Mouse (Mus musculus): ENCODE data around the gene Gm26938.

Gene Gm26938

DNA sequence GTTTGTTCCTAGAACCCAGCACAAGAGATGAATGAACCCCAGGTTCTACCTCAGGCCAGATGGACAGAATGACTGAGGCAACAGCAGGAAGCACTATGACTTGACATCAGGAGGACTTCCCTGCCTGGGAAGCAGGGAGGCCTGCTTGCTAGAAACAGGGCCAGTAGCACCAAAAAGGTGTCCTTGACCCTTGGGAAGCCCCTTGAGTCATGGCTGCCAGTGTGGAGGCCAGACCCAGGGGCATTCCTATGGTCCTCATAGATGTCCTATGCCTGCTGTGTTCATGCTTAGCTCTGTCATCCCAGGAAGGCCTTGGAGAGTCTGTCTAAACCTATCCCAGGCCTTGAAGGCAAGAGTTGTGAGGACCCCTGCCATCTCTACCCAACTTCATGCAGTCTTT, 9.8 kb downstream of the Gm26938 start:
- DNase-seq (ENCODE audit: low read depth, low spot score): no peak

DNA sequence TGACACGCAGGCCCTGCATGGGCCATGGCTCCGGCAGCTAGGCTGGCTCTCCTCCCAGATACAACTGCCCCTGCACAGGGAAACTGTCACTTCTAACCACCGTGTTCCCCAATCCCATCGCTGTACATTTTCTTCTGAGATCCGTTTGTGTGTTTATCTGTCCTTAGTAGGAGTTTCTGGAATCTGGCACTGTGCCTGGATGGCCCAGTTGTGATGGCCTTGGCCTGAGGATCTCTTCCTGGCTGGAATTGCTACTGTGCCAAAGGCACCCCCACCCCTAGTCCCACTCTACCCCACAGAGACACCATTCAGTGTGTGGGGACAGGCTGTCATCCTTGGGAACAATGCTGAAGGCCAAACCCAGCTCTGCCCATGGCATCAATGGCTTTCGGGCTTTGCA, 10.2 kb downstream of the Gm26938 start:
- DNase-seq (ENCODE audit: low read depth, low spot score): no peak

DNA sequence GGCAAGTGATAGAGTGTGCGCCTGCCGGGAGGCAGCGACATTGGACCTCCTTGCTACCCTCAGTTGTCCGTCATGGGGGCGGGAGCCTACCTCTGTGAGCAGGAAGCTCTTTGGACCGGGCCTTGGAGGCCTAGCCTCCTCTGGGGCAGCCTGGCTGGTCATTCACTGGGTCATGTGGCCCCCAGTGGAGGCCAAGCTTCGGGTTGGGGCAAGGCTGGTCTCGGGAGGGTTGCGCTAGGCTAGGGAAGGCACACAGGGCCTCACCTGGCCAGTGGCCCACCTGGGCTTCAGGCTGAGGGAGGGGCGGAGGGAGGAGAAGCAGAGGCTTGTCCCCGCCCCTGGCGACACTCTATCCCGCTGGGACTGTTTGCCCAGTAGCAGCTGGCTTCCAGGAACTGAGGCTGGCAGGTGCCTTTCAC, 12.2 kb downstream of the Gm26938 start:
- DNase-seq (ENCODE audit: low read depth, low spot score): no peak

DNA sequence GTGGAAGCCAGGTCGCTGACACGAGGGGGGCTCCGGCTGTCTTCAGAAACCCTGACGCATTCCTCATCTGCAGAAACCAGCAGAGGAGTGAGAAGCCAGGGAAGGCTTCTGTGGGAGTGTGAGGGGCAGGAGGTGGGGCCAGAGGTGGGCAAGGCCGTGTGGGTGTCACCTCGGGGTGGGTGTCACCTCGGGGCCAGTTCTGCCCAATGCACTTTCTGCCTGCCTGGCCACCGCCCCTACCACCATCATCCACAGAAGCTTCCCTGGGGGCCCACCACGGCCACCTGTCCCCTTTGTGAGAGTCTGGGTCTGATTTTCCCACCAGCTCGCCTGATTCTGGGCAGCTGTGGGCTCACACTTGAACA, 13.1 kb downstream of the Gm26938 start:
- no peak for DNase-seq (ENCODE audit: low read depth, low spot score)

DNA sequence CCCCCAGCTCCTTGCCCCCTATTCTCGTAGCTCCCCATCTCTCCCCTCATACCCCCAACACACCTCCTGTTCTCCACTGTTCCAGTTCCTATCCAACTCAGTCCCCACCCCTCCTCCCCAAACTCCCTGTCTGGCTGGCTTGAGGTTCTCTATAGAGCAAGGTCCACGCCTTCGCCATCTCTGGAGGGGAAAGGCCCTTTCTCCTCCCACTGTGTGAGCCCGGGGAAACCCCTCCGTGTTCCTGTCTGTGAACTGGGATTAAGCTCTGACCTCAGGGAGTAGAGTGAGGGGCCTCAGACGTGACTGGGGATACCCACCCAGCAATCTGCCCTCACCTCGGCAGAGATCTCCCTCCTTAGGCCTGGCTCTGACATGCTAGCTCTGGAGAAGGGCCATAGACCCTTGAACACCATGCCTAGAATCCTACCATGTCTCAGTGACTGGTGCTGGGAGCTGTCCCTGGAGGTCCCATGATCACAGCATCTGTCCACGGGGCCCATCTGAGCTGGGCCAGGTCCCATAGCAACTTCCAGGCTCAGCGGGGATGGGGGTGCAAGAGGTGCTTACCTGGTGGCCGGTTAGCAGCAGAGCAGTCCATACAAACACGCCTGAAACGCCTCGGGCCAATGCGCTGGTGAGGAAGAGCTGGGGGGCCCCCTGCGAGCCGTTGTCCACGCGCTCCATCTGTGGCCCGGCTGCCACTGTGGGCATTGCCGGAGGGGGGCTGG, 13.6 kb downstream of the Gm26938 start:
- DNase-seq (ENCODE audit: low read depth, low spot score): no peak

DNA sequence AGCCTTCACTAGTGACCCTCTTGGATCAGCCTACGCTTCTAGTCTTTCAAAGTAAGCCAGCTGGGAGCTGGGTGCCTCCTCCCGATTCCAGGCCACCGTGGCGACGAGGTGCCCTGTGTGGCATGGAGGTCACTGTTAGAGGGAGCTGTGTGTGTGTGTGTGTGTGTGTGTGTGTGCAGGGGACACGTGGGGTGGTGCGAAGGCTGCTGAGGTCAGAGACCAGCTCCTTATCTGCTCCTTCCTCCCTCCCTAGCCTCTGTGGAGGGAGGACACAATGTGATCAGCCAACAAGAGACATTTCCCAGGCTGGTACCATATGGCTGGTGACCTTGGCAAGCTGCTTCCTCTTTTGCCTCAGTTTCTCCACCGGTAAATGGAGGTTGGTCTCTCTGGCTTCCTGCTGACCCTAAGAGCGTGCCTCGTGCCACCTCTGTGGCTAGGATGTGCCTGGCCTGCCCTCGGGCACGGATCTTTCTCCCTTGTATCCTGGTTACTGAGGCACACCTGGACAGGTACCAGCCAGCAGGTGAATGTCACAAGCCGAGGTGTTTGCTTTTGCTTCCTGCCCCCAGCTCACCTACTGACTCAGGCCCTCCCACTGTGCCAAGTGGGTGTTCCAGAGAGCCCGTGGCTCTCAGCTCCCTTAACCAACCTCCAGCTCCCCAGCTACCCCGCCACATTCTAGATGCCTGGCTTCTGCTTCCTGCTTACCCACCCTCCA, 14.4 kb downstream of the Gm26938 start:
- DNase-seq (ENCODE audit: low read depth, low spot score): no peak

DNA sequence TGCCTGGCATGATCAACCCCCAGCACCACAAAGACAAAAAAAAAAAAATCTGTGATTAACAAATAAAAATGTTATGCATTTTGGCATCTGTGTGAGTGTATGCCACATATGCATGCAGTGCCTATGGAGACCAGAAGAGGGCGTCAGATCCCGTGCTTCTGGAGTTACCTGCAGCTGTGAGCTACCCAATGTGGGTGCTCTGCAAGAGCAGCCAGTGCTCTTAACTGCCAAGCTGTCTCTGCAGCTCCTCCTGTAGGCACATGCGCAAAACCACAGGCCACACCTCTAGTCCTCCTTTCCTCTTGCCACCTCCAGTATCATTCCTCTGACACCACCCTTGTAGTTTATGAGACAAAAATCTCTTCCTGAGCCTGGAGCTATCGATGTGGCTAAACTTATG, 16.8 kb downstream of the Gm26938 start:
- DNase-seq (ENCODE audit: low read depth, low spot score): peak; percentile 29

DNA sequence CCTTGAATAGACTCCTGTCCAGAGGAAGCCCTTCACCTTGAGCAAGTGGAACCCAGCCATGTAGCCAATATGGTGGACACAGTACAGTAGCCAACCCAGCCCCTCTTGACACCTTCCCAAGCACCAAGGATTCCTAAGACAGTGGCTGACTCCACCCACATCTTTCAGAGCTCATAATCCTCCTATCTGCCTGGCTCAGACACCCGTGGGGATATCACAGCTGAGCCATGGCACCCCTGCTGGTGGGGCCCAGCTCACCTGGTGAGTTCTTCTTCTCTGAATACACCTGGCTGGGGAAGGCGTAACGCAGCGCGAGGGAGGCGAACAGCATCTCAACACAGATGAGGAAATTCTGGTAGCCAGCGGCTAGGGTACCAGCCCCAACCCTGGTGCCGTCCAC, 20.3 kb downstream of the Gm26938 start:
- no peak for DNase-seq (ENCODE audit: low read depth, low spot score)

DNA sequence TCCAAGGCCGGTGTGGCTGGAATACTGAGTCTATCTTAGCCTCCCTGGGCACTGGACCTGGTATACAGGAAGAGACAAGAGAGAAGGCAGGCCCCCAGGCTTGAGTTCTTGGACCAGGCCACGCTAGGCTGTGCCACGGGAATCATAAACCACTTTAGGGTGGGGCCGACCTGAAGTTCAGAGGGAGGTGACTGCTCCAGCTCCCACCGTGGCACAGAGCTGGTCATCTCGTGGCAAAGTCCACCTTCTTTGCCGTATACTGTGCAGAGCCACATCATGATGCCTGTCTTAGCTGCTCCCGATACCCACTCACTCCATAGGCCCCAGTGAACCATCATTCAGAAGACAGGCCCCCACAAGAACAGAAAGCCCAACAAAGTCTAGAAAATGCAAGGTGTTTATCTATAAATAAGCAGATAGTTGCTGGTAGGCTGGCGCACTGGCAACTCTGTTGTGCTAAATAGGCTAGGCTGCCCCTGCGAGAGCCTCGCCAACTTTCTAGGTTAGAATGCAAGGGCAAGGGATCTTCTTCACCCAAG, 21.6 kb downstream of the Gm26938 start:
- DNase-seq (ENCODE audit: low read depth, low spot score): no peak

DNA sequence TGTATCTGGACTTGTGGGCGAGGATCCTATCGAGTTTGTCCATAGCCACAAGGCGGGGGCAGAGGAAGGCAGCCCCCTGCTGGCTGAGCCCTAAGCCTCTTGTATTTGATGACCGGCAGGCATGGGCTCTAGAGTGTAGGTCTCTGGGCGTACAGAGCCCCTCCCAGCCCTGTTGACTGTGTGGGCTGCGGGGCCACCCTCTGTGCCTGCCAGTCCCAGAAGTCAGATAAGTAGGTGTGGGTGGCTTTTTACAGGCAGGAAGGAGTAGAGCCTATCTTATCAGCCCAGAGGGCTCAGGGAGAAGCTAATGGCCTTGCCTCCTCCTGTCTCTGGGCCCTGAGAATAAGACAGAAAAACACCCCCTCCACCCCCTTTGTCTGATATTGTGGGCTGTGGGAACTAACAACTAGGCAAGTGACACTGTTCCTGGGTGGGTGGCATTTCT, 22.1 kb downstream of the Gm26938 start:
- no peak for DNase-seq (ENCODE audit: low read depth, low spot score)

DNA sequence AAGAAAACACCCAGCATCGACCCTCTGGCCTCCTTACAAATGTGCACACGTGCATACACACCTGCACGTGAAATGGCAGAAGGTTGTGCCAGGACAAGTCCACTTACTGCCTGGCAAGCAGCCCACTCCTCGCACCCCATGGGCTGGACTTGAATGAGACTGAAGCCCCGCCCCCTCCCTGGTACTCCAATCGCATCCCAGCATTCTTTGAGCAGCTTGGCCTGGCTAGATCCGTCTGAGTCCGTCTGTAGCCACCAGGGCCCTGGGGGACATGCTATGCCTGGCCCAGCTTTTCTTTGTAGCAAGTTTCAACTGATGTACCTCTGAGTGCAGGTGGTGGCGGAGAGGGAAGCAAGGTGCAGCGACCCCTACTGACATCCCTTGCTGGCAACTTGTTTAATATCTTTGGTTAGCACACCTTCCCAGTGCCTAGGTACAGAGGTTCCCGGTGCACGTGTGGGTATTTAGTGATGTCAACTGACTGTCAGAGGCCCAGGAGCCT, 22.6 kb downstream of the Gm26938 start:
- no peak for DNase-seq (ENCODE audit: low read depth, low spot score)

DNA sequence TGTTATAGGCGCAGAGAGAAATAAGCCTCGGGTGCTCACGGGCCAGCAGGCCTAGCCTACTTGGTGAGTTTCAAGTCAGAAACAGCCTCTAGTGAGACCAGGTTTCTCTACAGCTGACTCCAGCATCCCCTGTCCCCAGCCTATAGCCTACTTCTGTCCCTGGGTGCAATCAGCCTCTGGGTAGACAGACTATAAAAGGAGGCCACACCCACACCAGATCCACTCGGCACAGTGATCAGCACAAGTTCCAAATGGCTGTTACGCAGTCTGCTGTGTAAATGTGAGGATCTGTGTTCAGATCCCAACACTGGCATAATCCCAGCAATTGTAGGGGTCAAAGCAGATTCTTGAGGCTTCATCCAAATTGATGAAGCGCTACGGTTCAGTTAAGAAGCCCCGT, 23.0 kb downstream of the Gm26938 start:
- no peak for DNase-seq (ENCODE audit: low read depth, low spot score)

DNA sequence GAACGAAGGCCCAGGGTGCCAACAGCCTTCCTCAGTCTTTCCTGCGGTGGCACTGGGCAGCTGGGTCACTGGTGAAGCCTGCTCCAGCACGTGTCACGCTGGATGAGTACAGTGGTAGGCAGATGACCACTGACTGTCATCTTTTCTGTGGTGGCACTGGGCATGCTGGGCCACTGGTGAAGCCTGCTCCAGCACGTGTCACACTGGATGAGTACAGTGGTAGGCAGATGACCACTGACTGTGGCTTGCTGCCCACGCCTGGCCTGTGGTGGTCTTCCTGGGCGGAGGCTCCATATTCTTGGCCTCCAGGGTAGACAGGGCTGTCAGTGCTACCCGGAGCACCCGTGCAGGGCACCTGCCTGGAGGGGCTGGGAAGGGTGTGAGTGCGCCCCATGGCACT, 24.3 kb downstream of the Gm26938 start:
- no peak for DNase-seq (ENCODE audit: low read depth, low spot score)

DNA sequence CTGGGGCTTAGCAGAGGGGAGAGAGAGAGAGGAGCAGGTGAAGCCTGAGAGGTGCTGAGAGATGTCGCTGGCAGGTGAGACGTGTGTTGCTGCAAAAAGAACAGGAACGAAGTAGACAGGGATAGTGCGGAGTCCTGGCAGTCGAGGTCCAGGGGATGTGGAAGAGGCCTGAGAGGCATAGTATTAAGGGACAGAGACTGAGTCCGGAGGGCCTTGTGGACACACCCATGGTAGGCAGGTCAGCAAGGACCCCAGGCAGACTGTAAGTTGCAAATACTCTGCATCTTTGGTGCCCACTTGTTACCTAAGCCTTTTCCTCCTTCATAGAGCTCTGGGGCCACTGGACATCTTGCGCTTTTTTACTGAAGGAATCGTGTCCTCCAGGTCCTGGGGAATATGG, 25.0 kb downstream of the Gm26938 start:
- no peak for DNase-seq (ENCODE audit: low read depth, low spot score)

DNA sequence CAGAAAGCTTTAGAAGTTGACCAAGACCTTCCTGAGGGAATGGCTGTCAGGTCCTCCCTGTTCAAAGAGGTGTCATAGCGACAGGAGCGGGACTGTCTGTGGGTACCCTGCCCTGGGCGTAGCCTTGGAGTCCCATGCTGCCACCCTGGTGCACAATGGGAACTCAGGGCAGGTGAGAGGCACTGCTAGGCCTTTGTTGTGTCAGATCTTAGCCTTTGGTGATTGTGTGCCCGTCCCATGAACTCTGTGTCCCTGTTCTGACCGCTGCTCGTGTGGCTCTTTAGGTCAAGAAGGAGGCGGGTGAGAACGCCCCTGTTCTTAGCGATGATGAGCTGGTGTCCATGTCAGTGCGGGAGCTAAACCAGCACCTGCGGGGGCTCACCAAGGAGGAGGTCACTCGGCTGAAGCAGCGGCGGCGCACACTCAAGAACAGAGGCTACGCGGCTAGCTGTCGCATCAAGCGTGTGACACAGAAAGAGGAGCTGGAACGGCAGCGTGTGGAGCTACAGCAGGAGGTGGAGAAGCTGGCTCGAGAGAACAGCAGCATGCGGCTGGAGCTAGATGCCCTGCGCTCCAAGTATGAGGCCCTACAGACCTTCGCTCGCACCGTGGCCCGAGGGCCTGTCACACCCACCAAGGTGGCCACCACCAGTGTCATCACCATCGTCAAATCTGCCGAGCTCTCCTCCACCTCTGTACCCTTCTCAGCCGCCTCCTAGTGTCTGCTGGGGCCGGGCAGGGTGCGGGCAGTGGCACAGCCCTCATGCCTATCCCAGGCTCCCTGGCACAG, 26.2 kb downstream of the Gm26938 start:
- DNase-seq (ENCODE audit: low read depth, low spot score): no peak

DNA sequence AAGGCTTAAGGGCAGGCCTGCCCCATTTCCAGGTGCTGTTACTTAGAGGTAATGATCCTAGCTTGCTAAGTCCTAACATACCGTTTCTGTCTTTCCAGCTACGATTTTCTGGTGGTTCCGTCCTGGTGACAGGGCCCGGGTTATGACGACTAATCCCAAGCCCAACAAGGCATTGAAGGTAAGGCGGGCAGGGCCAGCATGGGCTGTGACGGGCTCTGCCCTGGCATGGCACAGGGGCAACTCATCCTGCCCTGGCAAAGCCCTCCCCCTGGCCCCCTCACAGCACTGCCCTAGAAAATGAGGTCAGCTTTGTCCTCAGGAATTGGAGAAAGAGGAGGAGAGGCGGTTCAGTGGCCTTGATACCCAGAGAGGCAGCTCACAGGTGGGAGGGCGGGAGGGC, 27.2 kb downstream of the Gm26938 start:
- DNase-seq (ENCODE audit: low read depth, low spot score): no peak

DNA sequence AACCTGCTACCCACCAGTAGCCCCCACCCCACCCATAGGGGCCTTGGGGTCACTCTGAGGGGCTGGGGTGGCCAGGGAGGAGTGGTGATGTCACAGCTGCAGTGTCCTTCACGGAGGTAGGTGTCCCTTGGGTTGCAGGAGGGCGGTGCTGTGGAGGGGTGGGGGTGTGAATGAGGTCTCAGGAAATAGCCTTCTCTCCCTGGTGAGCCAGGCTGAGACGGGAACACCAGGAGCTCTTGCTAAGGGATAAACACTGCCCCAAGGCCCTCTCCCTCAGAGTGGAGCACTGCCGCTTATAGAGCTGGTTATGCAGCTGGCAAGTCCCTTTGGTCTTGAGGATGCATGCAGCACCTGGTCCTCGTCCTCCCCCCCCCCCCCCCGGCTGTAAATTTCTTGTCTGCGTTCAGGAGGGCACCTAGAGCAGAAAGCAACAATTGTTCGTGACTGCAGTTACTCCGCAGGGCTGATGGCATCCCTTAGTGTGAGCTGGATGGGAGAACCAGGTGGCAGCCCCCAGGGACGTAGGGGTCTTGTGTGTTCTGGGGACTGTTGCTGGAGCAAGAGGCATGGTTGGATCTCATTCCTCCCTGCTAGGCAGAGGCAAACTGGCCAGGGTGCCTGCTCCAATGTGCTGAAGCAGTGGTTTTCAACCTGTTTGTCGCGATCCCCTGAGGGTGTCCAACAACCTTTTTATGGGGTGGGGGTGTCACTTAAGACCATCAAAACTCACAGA, 27.9 kb downstream of the Gm26938 start:
- peak; percentile 30 for DNase-seq (ENCODE audit: low read depth, low spot score)

DNA sequence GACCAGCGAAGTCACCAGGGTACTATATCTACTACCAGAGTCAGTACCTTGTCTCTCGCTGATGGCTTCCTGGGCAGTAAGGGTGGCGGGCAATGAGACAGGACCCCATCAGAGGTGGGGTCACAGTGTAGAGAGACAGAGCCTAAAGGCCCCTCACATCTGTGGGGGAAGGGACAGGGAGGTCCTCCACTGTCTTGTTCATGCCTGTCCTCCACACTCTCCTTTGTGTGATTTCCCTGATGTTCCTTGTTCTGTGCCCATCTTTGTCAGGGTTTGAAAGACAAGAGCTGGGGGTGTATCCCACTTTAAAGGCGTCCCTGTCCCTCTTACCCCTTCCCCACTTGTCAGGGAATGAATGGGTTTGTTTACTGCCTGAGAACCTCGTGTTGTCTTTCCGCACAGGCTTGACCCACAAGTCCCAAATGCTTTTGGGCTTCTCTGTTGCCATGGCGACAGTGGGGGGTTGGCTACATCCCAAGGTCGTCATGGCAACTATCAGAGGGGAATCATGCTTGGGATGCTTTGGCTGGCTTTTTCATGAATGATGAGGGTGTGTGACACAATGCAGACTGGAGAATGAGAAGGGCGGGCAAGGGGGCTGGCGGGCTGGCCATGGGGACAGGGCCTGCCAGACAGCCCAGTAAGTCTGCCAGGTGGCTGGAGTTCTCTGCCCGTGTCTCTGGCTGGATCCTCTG, 28.6 kb downstream of the Gm26938 start:
- peak; percentile 86 for DNase-seq (ENCODE audit: low read depth, low spot score)

DNA sequence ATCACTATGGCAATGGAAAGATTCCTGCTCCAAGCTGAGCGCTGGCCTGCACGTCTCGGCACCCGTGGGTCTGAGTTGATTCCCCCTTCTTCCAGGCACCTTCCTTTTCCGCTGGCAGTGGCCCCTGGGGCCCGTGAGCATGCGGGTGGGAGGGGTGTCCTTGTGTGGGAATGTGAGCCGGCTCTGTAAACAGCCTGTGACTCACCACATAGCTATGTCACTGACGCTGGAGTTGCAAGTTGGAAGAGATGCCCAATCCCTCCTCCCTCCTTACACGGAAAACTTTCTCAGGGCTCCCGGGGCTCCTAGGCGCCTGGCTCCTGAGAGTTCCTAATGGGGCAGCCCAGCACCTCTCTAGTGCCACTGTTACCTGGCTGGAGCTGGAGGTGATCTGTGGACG, 29.3 kb downstream of the Gm26938 start:
- DNase-seq (ENCODE audit: low read depth, low spot score): peak; percentile 100

DNA sequence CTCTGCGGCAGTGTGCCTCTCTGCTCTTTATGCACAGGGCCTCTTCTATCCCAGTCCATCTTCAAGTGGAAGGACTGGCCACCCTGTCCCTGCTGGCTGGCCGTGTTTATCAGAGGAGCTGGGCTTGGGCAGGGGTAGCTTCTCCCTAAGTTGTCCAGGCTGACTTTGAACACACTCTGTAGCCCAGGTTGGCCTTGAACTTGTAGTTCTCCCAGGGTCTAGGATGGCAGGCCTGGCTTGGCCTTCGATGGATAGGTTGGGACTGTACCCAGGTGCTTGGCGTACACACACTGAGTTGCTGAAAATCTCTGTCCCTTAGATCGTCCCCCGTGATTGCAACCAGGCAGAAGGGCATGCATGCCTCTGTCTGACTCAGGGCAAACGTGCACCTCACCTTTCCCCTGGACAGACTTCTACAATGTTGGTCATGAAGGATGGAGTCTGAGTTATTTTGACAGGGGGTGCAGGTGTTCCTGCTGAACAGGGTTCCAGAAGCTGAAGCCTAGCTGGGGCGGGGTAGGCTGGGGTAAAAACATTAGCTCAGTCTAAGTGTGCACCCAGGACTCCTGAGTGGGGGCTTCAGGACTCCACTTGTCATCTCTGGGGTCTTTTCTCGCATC, 30.1 kb downstream of the Gm26938 start:
- peak; percentile 40 for DNase-seq (ENCODE audit: low read depth, low spot score)

Data from 3T3-L1 (cell line).